Mouse (Mus musculus): Measurements from ENCODE around the gene Tph1.

DNA sequence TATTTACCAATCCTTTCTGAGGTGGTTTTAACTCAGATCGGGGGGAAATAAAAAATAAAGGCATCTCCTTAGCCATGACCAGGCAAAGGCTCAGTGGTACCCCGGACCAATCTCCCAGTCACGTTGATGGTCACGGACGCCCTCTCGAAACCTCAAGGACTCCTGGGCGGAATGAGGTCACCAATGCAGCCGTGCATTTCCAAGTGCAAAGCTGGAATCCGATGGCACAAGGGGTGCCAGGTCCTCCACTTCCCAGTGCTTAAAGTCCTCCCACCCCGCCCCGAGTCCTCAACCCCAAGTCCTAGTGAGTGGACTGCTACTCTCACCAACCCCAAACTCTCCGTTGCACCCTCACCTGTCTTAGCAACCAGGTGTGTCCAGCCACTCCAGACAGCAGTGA is 58.1 kb downstream of the Tph1 start:
- TF ChIP-seq CTCF (IDR thresholded peaks at IDR 0.05; ENCODE audit: borderline replicate concordance, insufficient read depth, low read length) (no peak), POLR2A (IDR thresholded peaks at IDR 0.05; ENCODE audit: low read depth, low read length) (no peak)

All from embryonic fibroblast, embryonic 13.5 days (primary cell).